Mouse (Mus musculus) inflammation-experienced regulatory T-cells, adult 6 months (primary cell): ENCODE data around the gene Dclk2. TPM values are rescaled to one million over a fixed set of nuclear protein-coding genes. Genes with fewer than 3 reads are reported as not detected.

Source experiments
- ATAC-seq: one replicate; pipeline ENCODE4 v1.8.0; 2017
- polyA plus RNA-seq, 3 experiments: library from polyadenylated mRNA; unstranded; fragments of 100-300 nt; shearing (Covaris generic); gene quantifications; one replicate each; pipeline ENCODE4 v1.2.1; 2017

The Dclk2 gene
- polyA plus RNA-seq, 3 experiments from 2014 or later = 1.4 to 1.9 (median 1.5) TPM

GRCm38 (mm10) chr3:86793720-86794191, 126.9 kb downstream of the Dclk2 start:
- no peak for ATAC-seq

- no peak for ATAC-seq
Observed at GRCm38 (mm10) chr3:86793264-86793663, 127.4 kb downstream of the Dclk2 start.

DNA sequence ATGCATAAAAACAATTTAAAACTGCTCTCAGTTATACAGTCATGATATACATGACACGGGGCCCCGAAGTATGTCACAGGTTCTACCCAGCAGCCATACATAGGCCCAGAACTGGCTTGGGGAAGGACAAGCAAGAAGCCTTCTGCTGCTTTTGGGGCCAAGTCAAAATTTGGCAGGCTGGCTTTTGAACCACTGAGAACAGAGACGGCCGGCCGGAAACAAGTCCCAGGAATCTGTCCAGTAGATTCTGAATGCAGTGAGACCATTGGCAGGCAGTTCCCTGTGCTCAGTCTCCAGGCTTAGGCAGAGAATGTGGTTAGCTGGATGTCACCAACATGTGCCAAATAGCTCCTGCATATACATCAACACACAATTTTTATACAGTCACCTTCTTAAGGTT, 130.9 kb downstream of the Dclk2 start:
- ATAC-seq = no peak

DNA sequence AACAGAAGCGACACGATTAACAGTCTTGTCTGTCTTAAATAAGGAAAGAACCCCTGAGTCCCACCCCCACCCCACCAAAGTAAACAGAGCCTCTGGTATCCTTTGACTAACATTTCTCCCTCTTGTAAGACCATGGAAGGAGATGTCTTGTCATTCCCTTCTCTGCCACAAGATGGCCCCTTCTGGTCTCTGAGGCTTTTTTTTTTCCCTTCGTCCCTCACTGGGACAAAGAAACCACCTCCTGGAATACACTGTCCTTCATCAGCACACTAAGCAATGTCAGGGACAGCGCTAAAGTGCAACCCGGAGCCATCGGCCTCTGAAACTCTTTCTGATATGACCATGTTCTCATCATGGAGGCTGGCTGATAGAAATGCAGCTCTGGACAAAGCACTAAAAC, 131.9 kb downstream of the Dclk2 start:
- peak; percentile 28 for ATAC-seq

GRCm38 (mm10) chr3:86787423-86788123, 133.1 kb downstream of the Dclk2 start:
- ATAC-seq = no peak

GRCm38 (mm10) chr3:86786845-86787351, 133.8 kb downstream of the Dclk2 start:
- no peak for ATAC-seq

DNA sequence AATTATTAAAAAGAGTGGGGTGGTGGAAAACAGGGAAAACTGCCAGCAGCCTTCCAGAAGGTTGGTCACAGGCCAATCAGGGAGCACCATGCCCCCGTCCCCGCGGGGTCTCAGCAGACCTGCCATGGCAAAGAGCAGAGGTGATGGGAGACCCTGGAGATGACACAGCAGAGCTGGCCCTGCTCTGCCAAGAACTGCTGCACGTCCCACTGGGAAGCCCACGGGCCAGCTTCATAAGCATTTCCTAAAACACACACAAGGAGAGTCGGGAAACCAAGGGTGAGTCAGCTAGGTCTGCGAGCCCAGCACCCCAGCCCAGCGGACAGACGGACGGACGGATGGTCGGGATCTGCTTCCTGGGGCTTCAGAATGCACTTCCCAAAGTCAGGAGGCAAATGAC, 134.4 kb downstream of the Dclk2 start:
- ATAC-seq = no peak

DNA sequence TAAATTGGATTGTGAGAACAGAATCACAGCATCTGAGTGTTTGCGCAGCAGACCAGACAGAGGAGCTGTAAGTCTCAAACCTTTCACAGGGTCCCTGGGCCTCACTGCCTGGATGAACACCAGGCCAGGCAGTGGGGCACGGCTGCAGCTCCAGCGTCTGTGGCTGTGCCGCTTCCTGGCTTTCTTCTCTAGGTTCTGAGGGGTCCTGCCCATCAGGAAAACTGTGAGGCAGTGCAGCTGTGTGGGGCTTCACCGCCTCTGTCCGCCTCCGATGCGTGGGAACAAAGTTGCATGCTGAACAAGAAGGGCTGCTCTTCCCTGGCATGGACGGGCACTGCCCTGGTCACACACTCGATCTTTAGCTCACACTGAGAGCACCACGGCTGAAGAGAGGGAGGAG, 135.7 kb downstream of the Dclk2 start:
- no peak for ATAC-seq

DNA sequence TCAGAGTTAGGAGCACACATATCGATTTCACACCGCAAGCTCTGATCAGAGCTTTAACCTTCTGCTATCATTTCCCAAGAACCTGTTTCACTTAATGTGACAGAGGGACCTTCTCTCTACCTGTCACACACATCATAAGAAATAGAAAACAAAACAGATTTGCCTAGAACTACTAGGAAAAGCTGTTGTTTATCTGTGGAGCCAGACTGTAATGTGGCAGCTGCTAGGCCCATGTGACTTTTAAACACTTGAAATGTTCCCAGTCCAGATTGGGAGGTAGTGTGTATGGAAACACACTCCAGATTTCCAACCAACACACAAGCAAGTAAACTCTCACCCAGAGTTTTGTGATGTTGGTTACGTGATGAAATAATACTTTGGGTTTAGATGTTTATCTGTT, 136.6 kb downstream of the Dclk2 start:
- ATAC-seq = no peak

- no peak for ATAC-seq
Observed at GRCm38 (mm10) chr3:86779704-86780103, 140.9 kb downstream of the Dclk2 start.

GRCm38 (mm10) chr3:86775444-86775828, 145.2 kb downstream of the Dclk2 start:
- ATAC-seq = no peak

GRCm38 (mm10) chr3:86774566-86775443, 145.8 kb downstream of the Dclk2 start:
- ATAC-seq = no peak

DNA sequence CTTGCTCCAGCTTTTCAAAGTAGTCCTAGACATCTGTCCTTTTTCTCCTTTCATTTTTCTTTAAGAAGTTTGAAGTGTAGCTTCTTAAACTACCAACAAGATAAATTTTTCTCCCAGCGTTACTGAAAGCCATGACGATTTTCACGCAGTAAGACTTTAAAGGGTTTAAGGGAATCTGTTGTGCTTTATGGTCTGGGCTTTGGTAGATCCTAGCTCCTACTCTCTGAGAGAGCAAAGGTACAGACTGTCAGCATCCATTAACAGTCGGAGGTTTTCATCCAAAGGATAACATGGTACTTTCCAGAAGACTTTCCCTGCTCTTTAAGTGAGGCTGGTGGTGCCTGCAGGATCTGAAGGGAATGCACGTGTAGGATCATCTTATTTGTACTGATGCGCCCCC, 151.7 kb downstream of the Dclk2 start:
- ATAC-seq = no peak

DNA sequence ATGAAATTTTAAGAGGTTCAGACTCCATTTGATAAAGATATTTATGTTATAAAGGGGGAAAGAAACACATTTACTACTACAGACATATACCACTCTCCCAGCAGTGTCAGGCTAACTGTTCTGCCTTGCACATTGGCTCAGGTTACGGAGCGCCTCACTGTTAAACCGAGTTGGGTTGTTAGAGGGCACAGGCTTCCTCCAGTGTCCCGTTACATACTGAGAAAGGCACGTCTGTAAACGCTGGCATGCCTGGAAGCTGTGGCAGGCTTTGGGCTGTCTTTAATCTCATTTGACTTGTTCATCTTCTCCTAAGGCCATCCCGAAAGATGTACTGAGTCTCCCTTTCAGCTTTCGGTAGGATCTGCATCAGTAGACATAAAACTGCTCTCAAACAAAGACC, 152.1 kb downstream of the Dclk2 start:
- no peak for ATAC-seq

- no peak for ATAC-seq
Observed at GRCm38 (mm10) chr3:86762456-86762855, 158.2 kb downstream of the Dclk2 start.

DNA sequence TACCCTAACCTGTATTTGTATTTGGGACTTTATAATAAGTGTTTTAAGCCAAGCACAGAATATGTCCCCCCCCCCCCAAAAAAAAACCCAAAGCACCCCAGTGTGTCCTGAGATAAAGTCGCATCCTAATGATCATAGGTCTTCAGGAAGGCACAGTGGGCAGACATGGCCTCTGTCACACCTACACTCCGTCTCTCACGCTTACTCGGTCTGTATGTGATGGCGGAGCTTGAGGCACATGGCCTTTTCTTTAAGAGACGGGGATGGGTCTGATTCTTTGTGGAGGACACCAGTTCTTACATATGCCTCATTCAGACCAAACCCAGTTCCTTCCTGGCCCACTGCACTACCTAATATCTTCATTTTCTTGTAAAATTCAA, 158.6 kb downstream of the Dclk2 start:
- no peak for ATAC-seq

DNA sequence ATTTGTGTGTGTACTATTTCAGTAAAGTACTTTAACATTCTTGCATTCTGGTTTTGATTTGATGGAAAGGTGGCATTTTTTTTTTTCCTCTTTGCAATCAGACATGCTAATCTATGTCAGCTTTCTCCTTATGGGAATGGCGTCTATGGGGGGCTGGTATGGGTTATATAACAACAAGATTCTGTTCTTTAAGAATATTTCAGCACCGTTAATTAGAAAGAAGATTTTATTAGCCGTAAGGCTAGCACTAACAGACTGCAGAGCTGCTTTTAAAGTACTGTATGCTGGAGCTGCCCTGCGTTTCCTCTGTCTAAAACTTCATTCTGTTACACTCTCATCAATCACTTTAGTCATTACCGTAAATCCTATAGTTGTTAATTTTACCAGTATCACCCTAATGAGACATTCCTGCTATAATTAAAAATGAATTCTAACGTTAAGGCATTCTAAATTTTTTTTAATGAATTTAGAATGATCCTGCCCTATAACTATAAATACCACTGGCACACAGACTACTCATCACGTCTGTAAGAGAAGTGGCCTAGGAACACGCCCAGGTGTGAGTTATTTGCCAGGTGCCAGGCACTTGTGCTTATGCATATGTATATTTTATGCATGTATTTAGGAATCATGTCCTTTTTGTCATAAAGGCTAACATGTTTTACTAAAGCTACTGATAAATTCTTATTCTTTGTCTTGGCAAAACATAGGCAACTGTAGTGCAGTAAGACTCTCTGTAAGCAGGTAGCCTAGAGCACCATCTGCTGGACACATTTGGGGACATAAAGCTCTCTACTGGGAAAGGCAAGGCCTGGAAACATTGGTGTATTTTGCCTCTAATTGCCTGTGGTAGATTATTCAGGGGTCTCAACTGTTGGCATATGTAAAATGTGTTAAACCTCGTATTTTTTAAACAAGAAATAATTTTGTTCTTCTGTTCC, 159.3 kb downstream of the Dclk2 start:
- ATAC-seq = peak; percentile 63

- no peak for ATAC-seq
Observed at GRCm38 (mm10) chr3:86760474-86760873, 160.2 kb downstream of the Dclk2 start.

DNA sequence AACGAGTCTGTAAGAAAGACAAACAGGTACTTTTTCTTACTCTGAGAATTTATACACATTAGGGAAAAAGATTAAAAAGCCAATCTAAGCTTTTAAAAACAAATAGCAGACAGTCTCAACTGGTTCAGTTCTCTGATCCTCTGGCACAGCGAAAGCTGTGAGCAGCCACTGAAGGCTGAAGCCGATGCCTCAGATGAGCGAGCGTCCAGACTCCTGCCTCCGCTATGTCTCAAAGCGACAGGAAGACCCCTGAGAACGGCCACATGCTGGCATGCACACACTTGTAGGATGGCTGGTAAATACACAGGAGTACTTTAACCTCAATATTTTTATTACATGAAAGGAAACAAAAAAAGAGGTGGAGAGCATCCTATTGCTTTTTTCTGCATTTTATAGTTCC, 160.8 kb downstream of the Dclk2 start:
- no peak for ATAC-seq

GRCm38 (mm10) chr3:86759383-86759782, 161.3 kb downstream of the Dclk2 start:
- no peak for ATAC-seq

GRCm38 (mm10) chr3:86758727-86759126, 161.9 kb downstream of the Dclk2 start:
- ATAC-seq = peak; percentile 71

DNA sequence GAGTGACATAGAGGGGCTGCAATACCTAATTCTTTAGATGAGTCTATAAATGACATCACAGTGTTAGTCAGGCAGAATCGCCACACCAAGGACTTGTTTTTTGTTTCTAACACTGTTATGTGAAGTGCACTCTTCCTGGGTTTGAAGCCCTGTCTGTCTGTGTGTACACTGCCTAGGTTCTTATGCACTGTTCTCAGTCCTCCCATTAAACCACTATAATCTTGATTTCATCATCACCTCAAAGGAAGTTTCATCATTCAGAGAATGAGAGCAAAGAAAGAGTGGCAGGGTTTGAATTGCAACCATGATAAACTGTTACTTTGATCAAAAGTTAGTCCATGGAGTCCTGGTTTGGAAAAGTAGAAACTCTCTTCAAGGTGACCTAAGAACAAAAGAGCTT, 164.1 kb downstream of the Dclk2 start:
- ATAC-seq = no peak
